Mouse (Mus musculus) neural tube, postnatal 0 days (tissue): Measurements from ENCODE around the gene Gm4201. TPM values are rescaled to one million over a fixed set of nuclear protein-coding genes. Genes with fewer than 3 reads are reported as not detected.

Experiments used
- polyA plus RNA-seq: library from polyadenylated mRNA; unstranded; fragments of >200 nt; fragmentation: Nextera tagmentation; extraction: Ambion mirVana; gene quantifications from 2 replicates; pipeline ENCODE4 v1.2.1, GENCODE M21; 2015

The Gm4201 gene
- not detected in 2 replicates for polyA plus RNA-seq

GRCm38 (mm10) chr7:22565243-22565642, at the start of gene Gm4201:
Gm4201 (minus strand) TSS chr7:22565343.

DNA sequence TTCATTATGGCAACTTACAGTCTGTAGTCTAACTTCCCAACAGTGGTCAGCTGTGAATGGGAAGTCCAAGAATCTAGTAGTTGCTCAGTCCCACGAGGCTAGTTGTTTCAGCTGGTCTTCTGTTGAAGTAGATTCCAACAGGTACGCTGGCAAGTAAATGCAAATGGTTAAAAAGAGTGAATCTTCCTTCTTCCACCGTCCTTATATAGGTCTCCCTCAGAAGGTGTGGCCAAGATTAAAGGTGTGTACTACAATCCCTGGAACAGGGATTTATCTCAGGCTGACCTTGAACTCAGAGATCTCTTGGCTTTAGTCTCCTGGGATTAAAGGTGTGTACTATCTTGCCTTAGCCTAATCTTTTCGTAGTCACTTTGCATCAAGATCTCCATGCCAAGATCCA, 22.9 kb upstream of the Gm4201 start, which contains the start of gene Gm4565:
Gene Gm4565, minus strand, starts transcription at position 101 of the 400 bp plus-strand sequence.

GRCm38 (mm10) chr7:22534787-22535186, 30.4 kb downstream of the Gm4201 start, which contains the start of gene Gm8677:
Gm8677 (minus strand) TSS chr7:22534887.

GRCm38 (mm10) chr7:22522667-22523066, 42.5 kb downstream of the Gm4201 start, which contains the start of gene Vmn1r152:
Vmn1r152 (plus strand) TSS chr7:22522967.

Other genes starting within 250 kb of the Gm4201 start
- gene Gm4187, start 235.6 kb downstream of the Gm4201 start, polyA plus RNA-seq = not detected in 2 replicates
- not detected in 2 replicates for gene Gm8660, start 194.3 kb downstream of the Gm4201 start, polyA plus RNA-seq
- not detected in 2 replicates for gene Vmn1r148, start 151.8 kb downstream of the Gm4201 start, polyA plus RNA-seq
- gene Vmn1r149, start 127.1 kb downstream of the Gm4201 start, polyA plus RNA-seq = not detected in 2 replicates
- not detected in 2 replicates for gene Gm10665, start 101.3 kb downstream of the Gm4201 start, polyA plus RNA-seq
- not detected in 2 replicates for gene Vmn1r151, start 65.7 kb downstream of the Gm4201 start, polyA plus RNA-seq
- gene Vmn1r152, start 42.4 kb downstream of the Gm4201 start, polyA plus RNA-seq = not detected in 2 replicates
- gene Gm8677, start 30.5 kb downstream of the Gm4201 start, polyA plus RNA-seq = not detected in 2 replicates
- gene Gm4565, start 22.8 kb upstream of the Gm4201 start, polyA plus RNA-seq = not detected in 2 replicates
- gene Vmn1r155, start 92.7 kb upstream of the Gm4201 start, polyA plus RNA-seq = not detected in 2 replicates
- gene Gm8693, start 127.0 kb upstream of the Gm4201 start, polyA plus RNA-seq = not detected in 2 replicates
- not detected in 2 replicates for gene Gm4567, start 154.4 kb upstream of the Gm4201 start, polyA plus RNA-seq
- gene Vmn1r157, start 196.4 kb upstream of the Gm4201 start, polyA plus RNA-seq = not detected in 2 replicates
- not detected in 2 replicates for gene Vmn1r158, start 225.4 kb upstream of the Gm4201 start, polyA plus RNA-seq